ENCODE assay signal across 9 mouse cellular contexts in genomic region chr7:101286891-101287290, GRCm38 (mm10).
"Had no signal": no experiment of that assay in that cellular context is flagged by ENCODE, and none has a peak within 500 bp of the region (broad histone marks: within the 10 kb centered on the region; RNA-seq: fewer than 3 reads in every experiment).

No protein-coding gene starts in this region.

- ATAC-seq: intestine, postnatal 0 days; midbrain, embryonic 16.5 days had no signal

- H3K4me1 ChIP-seq: midbrain, embryonic 12.5 days had no signal

- DNase-seq: kidney, adult 9 months; kidney, postnatal 14 days; lung, adult 18-20 months; thymus, postnatal 4 days had no signal

- H3K4me2 ChIP-seq: midbrain, embryonic 12.5 days had no signal

- H3K27ac ChIP-seq: liver, embryonic 14.5 days; midbrain, embryonic 12.5 days; stomach, postnatal 0 days had no signal

- H3K9ac ChIP-seq: liver, embryonic 14.5 days; midbrain, embryonic 12.5 days had no signal

- H3K27me3 ChIP-seq: midbrain, embryonic 12.5 days had no signal

- H3K9me3 ChIP-seq: midbrain, embryonic 12.5 days had no signal

- H3K4me3 ChIP-seq: midbrain, embryonic 12.5 days had no signal
